ENCODE assay signal across 8 mouse cellular contexts in the genomic region with DNA sequence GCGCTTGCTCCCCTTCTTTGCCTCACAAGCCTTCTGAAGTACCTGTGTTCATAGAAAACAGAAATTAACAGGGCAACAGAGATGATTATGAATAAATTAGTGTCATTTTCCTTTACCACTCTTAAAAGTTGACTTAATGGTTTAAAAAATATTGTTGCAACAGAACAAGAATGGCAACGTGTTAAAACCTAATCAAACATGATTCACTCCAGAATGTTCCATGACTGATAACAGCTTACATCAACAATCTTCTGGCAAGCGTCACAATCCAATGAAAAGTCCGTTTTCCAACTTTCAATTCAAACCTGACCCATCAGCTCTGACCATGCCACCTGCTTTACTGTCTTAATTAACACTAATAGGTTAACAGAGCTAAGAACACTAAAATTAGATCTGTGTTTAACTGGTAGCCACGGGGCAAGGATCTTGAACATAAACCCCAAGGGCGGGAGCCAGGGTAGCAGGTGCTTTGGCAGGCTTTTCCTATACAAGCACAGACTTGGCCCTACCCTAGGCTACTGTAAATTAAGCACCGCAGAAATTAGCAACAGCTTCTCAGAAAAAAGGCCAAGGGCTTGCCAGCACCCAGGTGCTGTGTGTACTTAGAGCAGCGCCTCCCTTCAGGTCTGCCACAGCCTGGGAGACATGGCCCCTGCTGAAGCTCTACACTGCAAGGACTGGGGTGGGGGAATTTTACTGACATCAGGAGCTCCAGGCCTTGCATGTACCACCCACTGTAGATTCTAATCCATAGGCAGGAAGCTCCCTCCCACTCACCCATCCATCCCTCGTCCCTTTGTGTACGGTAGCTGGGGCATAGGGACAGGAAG. TPM values are rescaled to one million over a fixed set of nuclear protein-coding genes. Genes with fewer than 3 reads are reported as not detected.
DNase-seq lines count a peak whose midpoint lies in the region; ATAC-seq and TF ChIP-seq lines count a peak whose summit lies in the region.

No protein-coding gene starts in this region.

- H3K4me2 ChIP-seq in limb, embryonic 14.5 days (replicated peaks; ENCODE audit: low read depth, low read length, severe bottlenecking): no peak overlapping the region
- H3K4me2 ChIP-seq in heart, postnatal 0 days (ENCODE audit: low read depth, low read length): no peak overlapping the region
- no peak overlapping the region for H3K4me2 ChIP-seq in midbrain, embryonic 16.5 days (ENCODE audit: low read length)

- ATAC-seq in limb, embryonic 14.5 days (ENCODE audit: low FRiP score, low read depth): no peak
- peak; percentile 36; the same call in 1 of the 2 replicates for ATAC-seq in heart, postnatal 0 days (ENCODE audit: insufficient read depth, low read depth)
- ATAC-seq in midbrain, embryonic 16.5 days: 0 out of 2 replicates have a peak, but pooled peaks have one; percentile 32

- no peak overlapping the region for H3K27ac ChIP-seq in limb, embryonic 14.5 days (replicated peaks; ENCODE audit: low read depth, low read length)
- no peak overlapping the region for H3K27ac ChIP-seq in limb, embryonic 10.5 days
- H3K27ac ChIP-seq in heart, postnatal 0 days (ENCODE audit: low read depth): peak overlapping the region; percentile 33
- H3K27ac ChIP-seq in midbrain, embryonic 16.5 days (ENCODE audit: low read length): no peak overlapping the region

- no peak overlapping the region for H3K9ac ChIP-seq in limb, embryonic 14.5 days (ENCODE audit: low read depth, low read length, severe bottlenecking)
- no peak overlapping the region for H3K9ac ChIP-seq in heart, postnatal 0 days (replicated peaks; ENCODE audit: low read depth, low read length)
- 0 out of 2 replicates have a peak overlapping the region, but pooled peaks have one; percentile 35 for H3K9ac ChIP-seq in midbrain, embryonic 16.5 days (ENCODE audit: low read depth, low read length)

- no peak overlapping the region for H3K4me3 ChIP-seq in limb, embryonic 14.5 days (replicated peaks; ENCODE audit: low read length)
- H3K4me3 ChIP-seq in limb, embryonic 10.5 days: no peak overlapping the region
- H3K4me3 ChIP-seq in heart, postnatal 0 days (ENCODE audit: low read depth, low read length): no peak overlapping the region
- no peak overlapping the region for H3K4me3 ChIP-seq in midbrain, embryonic 16.5 days (ENCODE audit: low read depth, low read length)

- no peak for TF ChIP-seq POLR2A in limb, embryonic 14.5 days (IDR thresholded peaks at IDR 0.05; ENCODE audit: borderline replicate concordance, extremely low read depth, insufficient read depth, insufficient read length)

- H3K27me3 ChIP-seq in limb, embryonic 14.5 days (ENCODE audit: control insufficient read depth, insufficient read depth, low read length): no peaks in the 10 kb centered on the region
- no peaks in the 10 kb centered on the region for H3K27me3 ChIP-seq in limb, embryonic 10.5 days (ENCODE audit: low read depth, poor library complexity, severe bottlenecking)
- no peaks in the 10 kb centered on the region for H3K27me3 ChIP-seq in heart, postnatal 0 days (ENCODE audit: control insufficient read depth, insufficient read depth, low read length)
- no peaks in the 10 kb centered on the region for H3K27me3 ChIP-seq in midbrain, embryonic 16.5 days (ENCODE audit: control insufficient read depth, insufficient read depth, low read depth, low read length)

- H3K9me3 ChIP-seq in limb, embryonic 14.5 days (ENCODE audit: control insufficient read depth, low read length): no peaks in the 10 kb centered on the region
- no peaks in the 10 kb centered on the region for H3K9me3 ChIP-seq in limb, embryonic 10.5 days (replicated peaks)
- no peaks in the 10 kb centered on the region for H3K9me3 ChIP-seq in heart, postnatal 0 days (replicated peaks; ENCODE audit: control insufficient read depth, low read length)
- H3K9me3 ChIP-seq in midbrain, embryonic 16.5 days (replicated peaks; ENCODE audit: control insufficient read depth, low read length, poor library complexity, severe bottlenecking): no peaks in the 10 kb centered on the region

- no peak for TF ChIP-seq EP300 in heart, postnatal 0 days (IDR thresholded peaks at IDR 0.05; ENCODE audit: low read depth)

- no peaks in the 10 kb centered on the region for H3K36me3 ChIP-seq in limb, embryonic 14.5 days (ENCODE audit: control insufficient read depth, insufficient read depth, low read length)
- no peaks in the 10 kb centered on the region for H3K36me3 ChIP-seq in limb, embryonic 10.5 days
- H3K36me3 ChIP-seq in heart, postnatal 0 days (replicated peaks; ENCODE audit: control insufficient read depth, insufficient read depth, low read length): no peaks in the 10 kb centered on the region
- no peaks in the 10 kb centered on the region for H3K36me3 ChIP-seq in midbrain, embryonic 16.5 days (ENCODE audit: control insufficient read depth, insufficient read depth, low read length)

- H3K4me1 ChIP-seq in limb, embryonic 14.5 days (ENCODE audit: control insufficient read depth, insufficient read depth, low read length): peaks cover 7% of the 10 kb centered on the region; the same call in 1 of the 2 replicates
- H3K4me1 ChIP-seq in limb, embryonic 10.5 days: peaks cover 32% of the 10 kb centered on the region
- peaks cover 23% of the 10 kb centered on the region for H3K4me1 ChIP-seq in heart, postnatal 0 days (ENCODE audit: control insufficient read depth, insufficient read depth)
- H3K4me1 ChIP-seq in midbrain, embryonic 16.5 days (ENCODE audit: control insufficient read depth, insufficient read depth, low read length): peaks cover 18% of the 10 kb centered on the region

- DNase-seq in limb, embryonic 14.5 days (ENCODE audit: low spot score): peak; percentile 28
- DNase-seq in limb, embryonic 10.5 days (ENCODE audit: low spot score): no peak
- DNase-seq in cerebellum, postnatal 10 days: peak; percentile 72 to 79
- peak; percentile 39 for DNase-seq in heart, postnatal 0 days (ENCODE audit: low spot score)
- no peak for DNase-seq in layer of hippocampus, postnatal 36 days
- DNase-seq in natural killer cell, adult 2 months (ENCODE audit: low spot score in 2 of 2): no peak
- DNase-seq in urinary bladder, adult 18-20 months (ENCODE audit: low spot score in 2 of 2): no peak

- no peak for TF ChIP-seq CTCF in heart, postnatal 0 days (IDR thresholded peaks at IDR 0.05; ENCODE audit: low read depth)

- 56% methylated on average over 10 of the region's 10 CpGs for WGBS in limb, embryonic 14.5 days
- 79% methylated on average over 10 of the region's 10 CpGs for WGBS in limb, embryonic 10.5 days
- WGBS in heart, postnatal 0 days: 44% methylated on average over 10 of the region's 10 CpGs
- WGBS in midbrain, embryonic 16.5 days: 72% methylated on average over 10 of the region's 10 CpGs

RNA-seq across cellular contexts. Expression of a gene that starts 12.4 kb away (rescaled TPM):
- 21.8 and 23.6 TPM in 2 replicates for polyA plus RNA-seq in limb, embryonic 14.5 days (2012; rRNA removed)
- 23.2 and 24.5 TPM in 2 replicates for polyA plus RNA-seq in limb, embryonic 14.5 days (2014; fragmentation: Nextera tagmentation; extraction: Ambion mirVana)
- polyA plus RNA-seq in limb, embryonic 10.5 days (2016; fragmentation: Nextera tagmentation; extraction: Ambion mirVana): 10.3 and 11.3 TPM in 2 replicates
- total RNA-seq in heart, postnatal 0 days (2014; rRNA removed; ENCODE audit: low replicate concordance): 24.2 and 30.1 TPM in 2 replicates
- polyA plus RNA-seq in heart, postnatal 0 days (2015; fragmentation: Nextera tagmentation; extraction: Ambion mirVana): 6.5 and 7.5 TPM in 2 replicates
- 16.6 and 18.1 TPM in 2 replicates for polyA plus RNA-seq in midbrain, embryonic 16.5 days (2015; fragmentation: Nextera tagmentation; extraction: Ambion mirVana)
- total RNA-seq in layer of hippocampus, postnatal 36 days (2021): 10 to 100 TPM; 44.2 to 49.7 TPM

Comparison
In these comparisons a context has a peak if more than half of its experiments do, and no peak if none do; other contexts are left out.
1. DNase-seq: peak in limb, embryonic 14.5 days (single experiment), cerebellum, postnatal 10 days (2 of 2) and heart, postnatal 0 days (single experiment); none in limb, embryonic 10.5 days (single experiment), layer of hippocampus, postnatal 36 days (0 of 2), natural killer cell, adult 2 months (0 of 2) and urinary bladder, adult 18-20 months (0 of 2).